Mouse (Mus musculus): ENCODE results near the gene Dscam. TPM values are rescaled to one million over a fixed set of nuclear protein-coding genes. Genes with fewer than 3 reads are reported as not detected.

The Dscam gene
- polyA plus RNA-seq (2017; shearing (Covaris generic)): 1 to 10 TPM in 1 of 2 experiments, under 1 TPM in 1; 0.23 to 7.8 TPM

DNA sequence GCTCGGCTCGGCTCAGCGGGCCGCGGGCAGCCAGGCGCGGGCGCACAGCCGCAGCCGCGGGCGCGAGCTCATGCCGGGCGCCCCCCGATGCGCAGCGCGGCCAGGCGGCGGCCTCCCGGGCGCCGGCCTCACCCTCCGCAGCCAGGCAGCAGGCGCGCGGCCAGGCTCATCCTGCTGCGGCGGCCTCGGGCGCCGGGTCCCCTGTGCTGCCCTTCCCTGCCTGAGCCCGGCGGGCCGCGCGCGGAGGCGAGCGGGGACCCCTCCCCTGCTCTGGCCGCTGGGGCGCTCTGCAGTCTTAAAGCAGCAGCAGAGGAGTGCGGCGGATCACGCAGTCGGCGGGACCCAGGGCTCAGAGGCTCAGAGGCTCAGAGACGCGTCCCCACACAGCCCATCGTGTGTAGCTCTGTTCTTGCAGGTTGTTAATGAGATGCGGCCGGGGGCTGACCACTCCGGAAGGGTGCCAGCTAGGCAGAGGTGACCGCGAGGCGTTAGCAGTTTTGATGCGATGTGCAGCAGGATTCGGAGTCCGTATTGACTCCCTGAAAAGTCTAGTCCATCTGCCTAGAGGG, at the start of gene Dscam:
Gene Dscam (minus strand): TSS at position 240 of the 569 bp plus-strand sequence.

Other genes with a start within 250 kb of the Dscam start
- gene Bace2, start 186.0 kb upstream of the Dscam start, polyA plus RNA-seq (2017; shearing (Covaris generic)): 1 to 10 TPM; 2.1 to 7.5 TPM